Mouse (Mus musculus) gastrocnemius, adult 18-20 months (tissue): ENCODE measurements around the gene Eif2s2. TPM values are rescaled to one million over a fixed set of nuclear protein-coding genes. Genes with fewer than 3 reads are reported as not detected.
"Not testable (repeated sequence)": the region's sequence is repeated elsewhere in the genome, so short reads cannot be mapped to it uniquely, and the experiment has no call there.

Experiments
- DNase-seq: peaks from one replicate; pipeline ENCODE4 v3.0.0; 2021; ENCODE audit warnings: low spot score
- long read RNA-seq, 2 experiments: library from polyadenylated mRNA; stranded (forward); transcript quantifications; one replicate each; pipeline ENCODE4 v2.0.0; 2021
- total RNA-seq, 2 experiments: library from RNA; stranded (reverse); gene quantifications; 2 replicates each; pipeline ENCODE4 v1.2.3; 2021

The Eif2s2 gene
- total RNA-seq = 100 to 1,000 TPM; 119 to 131 TPM
- long read RNA-seq, experiment 1, full-length matches to known transcripts = 509 of 527 reads
- long read RNA-seq, experiment 1, partial matches to known transcripts = 10 of 527 reads
- long read RNA-seq, experiment 1, other reads (novel, unspliced or antisense) = 8 of 527 reads
- long read RNA-seq, experiment 2, full-length matches to known transcripts = 478 of 493 reads
- long read RNA-seq, experiment 2, partial matches to known transcripts = 8 of 493 reads
- long read RNA-seq, experiment 2, other reads (novel, unspliced or antisense) = 7 of 493 reads

GRCm38 (mm10) chr2:154892201-154893044 is at the start of gene Eif2s2:
TSS of gene Eif2s2 (minus strand) at chr2:154892935.
- peak; percentile 97 for DNase-seq

- DNase-seq = no peak
Observed at GRCm38 (mm10) chr2:154941952-154942351, 49.2 kb upstream of the Eif2s2 start.

GRCm38 (mm10) chr2:154937547-154938390 is 45.0 kb upstream of the Eif2s2 start:
- DNase-seq = no peak

- no peak for DNase-seq
Observed at GRCm38 (mm10) chr2:154936536-154937155, 43.9 kb upstream of the Eif2s2 start.

- DNase-seq = no peak
Observed at GRCm38 (mm10) chr2:154936106-154936505, 43.4 kb upstream of the Eif2s2 start.

- DNase-seq = no peak
Observed at GRCm38 (mm10) chr2:154933884-154934283, 41.1 kb upstream of the Eif2s2 start.

- DNase-seq = no peak
Observed at GRCm38 (mm10) chr2:154928298-154928697, 35.6 kb upstream of the Eif2s2 start.

GRCm38 (mm10) chr2:154926843-154927242 is 34.1 kb upstream of the Eif2s2 start:
- no peak for DNase-seq

GRCm38 (mm10) chr2:154925411-154926031 is 32.8 kb upstream of the Eif2s2 start:
- no peak for DNase-seq

- DNase-seq = not testable (repeated sequence)
Observed at GRCm38 (mm10) chr2:154922134-154922533, 29.4 kb upstream of the Eif2s2 start.

GRCm38 (mm10) chr2:154920896-154921295 is 28.2 kb upstream of the Eif2s2 start:
- no peak for DNase-seq

GRCm38 (mm10) chr2:154917866-154918641 is 25.3 kb upstream of the Eif2s2 start:
- no peak for DNase-seq

GRCm38 (mm10) chr2:154916547-154916946 is 23.8 kb upstream of the Eif2s2 start:
- DNase-seq = peak; percentile 19

GRCm38 (mm10) chr2:154915922-154916541 is 23.3 kb upstream of the Eif2s2 start:
- no peak for DNase-seq

- no peak for DNase-seq
Observed at GRCm38 (mm10) chr2:154909789-154910188, 17.1 kb upstream of the Eif2s2 start.

GRCm38 (mm10) chr2:154908223-154908622 is 15.5 kb upstream of the Eif2s2 start:
- DNase-seq = not testable (repeated sequence)

- DNase-seq = no peak
Observed at GRCm38 (mm10) chr2:154905796-154906195, 13.1 kb upstream of the Eif2s2 start.

- no peak for DNase-seq
Observed at GRCm38 (mm10) chr2:154902111-154902510, 9.4 kb upstream of the Eif2s2 start.

- DNase-seq = not testable (repeated sequence)
Observed at GRCm38 (mm10) chr2:154899412-154899811, 6.7 kb upstream of the Eif2s2 start.
